Mouse (Mus musculus) hindbrain, embryonic 14.5 days (tissue): ENCODE measurements around the gene Klhl29. TPM values are rescaled to one million over a fixed set of nuclear protein-coding genes. Genes with fewer than 3 reads are reported as not detected.

Experiments
- ATAC-seq: fragments of 200-750 bp; cut with Nextera tagmentation; 2 replicates; pipeline ENCODE4 v1.8.0; 2017; ENCODE audit warnings: moderate number of reproducible peaks, mild to moderate bottlenecking, moderate TSS enrichment, moderate library complexity; ENCODE audit not compliant: low FRiP score
- DNase-seq: peaks from one replicate; pipeline ENCODE4 v3.0.0-alpha.2; 2015; ENCODE audit warnings: low spot score
- H3K27ac ChIP-seq: fragments of 300-500 bp; sonication (generic); 2 replicates; pipeline ENCODE4 v1.5.1; 2014; ENCODE audit warnings: mild to moderate bottlenecking, moderate library complexity
- H3K27me3 ChIP-seq: fragments of 300-500 bp; sonication (generic); 2 replicates; pipeline ENCODE4 v1.6.1; 2014; ENCODE audit warnings: mild to moderate bottlenecking, low read length, mixed read lengths; ENCODE audit not compliant: control insufficient read depth, insufficient read depth
- H3K36me3 ChIP-seq: fragments of 300-500 bp; sonication (generic); replicated peaks from 2 replicates; pipeline ENCODE4 v1.6.1; 2014; ENCODE audit not compliant: control insufficient read depth, insufficient read depth
- H3K4me1 ChIP-seq: fragments of 300-500 bp; sonication (generic); replicated peaks from 2 replicates; pipeline ENCODE4 v1.6.1; 2014; ENCODE audit warnings: antibody characterized with exemption, low read length, mixed read lengths; ENCODE audit not compliant: control insufficient read depth, insufficient read depth
- H3K4me2 ChIP-seq: fragments of 300-500 bp; sonication (generic); replicated peaks from 2 replicates; pipeline ENCODE4 v1.6.1; 2014; ENCODE audit warnings: mild to moderate bottlenecking, moderate library complexity
- H3K4me3 ChIP-seq: fragments of 300-500 bp; sonication (generic); replicated peaks from 2 replicates; pipeline ENCODE4 v1.5.1; 2014; ENCODE audit warnings: mild to moderate bottlenecking, low read length
- H3K9ac ChIP-seq: fragments of 300-500 bp; sonication (generic); 2 replicates; pipeline ENCODE4 v1.6.1; 2014
- H3K9me3 ChIP-seq: fragments of 300-500 bp; sonication (generic); 2 replicates; pipeline ENCODE4 v1.6.1; 2016; ENCODE audit warnings: low read length; ENCODE audit not compliant: control insufficient read depth
- WGBS: fragments of 180-500 bp; shearing (Covaris S2); extraction: QIAGEN DNeasy Blood & Tissue Kit; methylation state at CpG from one replicate; pipeline ENCODE4 v1.1.7; 2014; 5-methylcytosine and 5-hydroxymethylcytosine counted together
- polyA plus RNA-seq: library from polyadenylated mRNA; unstranded; fragments of >200 nt; fragmentation: Nextera tagmentation; extraction: Ambion mirVana; gene quantifications from 2 replicates; pipeline ENCODE4 v1.2.1, GENCODE M21; 2014

Gene Klhl29
- polyA plus RNA-seq, 1 experiment from 2014 or later: 9.2 TPM

DNA sequence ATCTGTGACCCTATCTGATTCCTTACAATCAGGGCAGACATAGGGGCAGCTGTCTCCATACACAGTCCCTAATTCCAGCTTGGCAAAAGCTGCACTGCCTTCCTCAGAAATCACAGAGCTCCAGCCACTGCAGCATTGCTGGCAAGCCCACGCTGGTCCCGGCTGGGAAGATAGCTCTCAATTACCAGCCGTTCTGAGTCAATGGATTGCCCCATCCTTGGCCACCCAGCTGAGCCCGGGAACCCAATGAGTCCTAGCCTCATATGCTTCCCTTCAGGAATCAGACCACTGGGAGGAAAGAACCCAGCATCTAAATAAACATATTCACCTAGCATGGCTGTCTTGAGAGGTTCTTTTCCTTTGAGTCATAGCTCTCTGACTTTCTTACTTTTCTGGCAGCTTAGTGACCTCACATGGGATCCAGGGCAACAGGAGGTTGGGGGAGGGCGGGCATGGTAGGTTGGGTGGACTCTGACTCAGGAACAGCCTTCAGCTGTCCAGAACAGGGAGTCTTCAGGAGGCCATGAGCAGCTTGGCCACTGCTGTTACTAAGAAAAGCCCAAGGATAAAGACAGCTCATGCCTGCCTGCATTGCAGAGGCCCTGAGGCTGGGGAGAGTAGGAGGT is 198.7 kb downstream of the Klhl29 start:
- peaks cover 3% of the 10 kb centered on the region; the same call in 1 of the 2 replicates for H3K4me1 ChIP-seq
- no peak overlapping the region; the same call in 1 of the 2 replicates for H3K27ac ChIP-seq
- H3K27me3 ChIP-seq: no peaks in the 10 kb centered on the region
- no peak for ATAC-seq
- no peak overlapping the region for H3K4me2 ChIP-seq
- no peak overlapping the region for H3K9ac ChIP-seq
- 67% methylated on average over 5 of the region's 5 CpGs for WGBS
- H3K36me3 ChIP-seq: no peaks in the 10 kb centered on the region
- no peak overlapping the region for H3K4me3 ChIP-seq
- no peaks in the 10 kb centered on the region for H3K9me3 ChIP-seq
- DNase-seq: no peak

DNA sequence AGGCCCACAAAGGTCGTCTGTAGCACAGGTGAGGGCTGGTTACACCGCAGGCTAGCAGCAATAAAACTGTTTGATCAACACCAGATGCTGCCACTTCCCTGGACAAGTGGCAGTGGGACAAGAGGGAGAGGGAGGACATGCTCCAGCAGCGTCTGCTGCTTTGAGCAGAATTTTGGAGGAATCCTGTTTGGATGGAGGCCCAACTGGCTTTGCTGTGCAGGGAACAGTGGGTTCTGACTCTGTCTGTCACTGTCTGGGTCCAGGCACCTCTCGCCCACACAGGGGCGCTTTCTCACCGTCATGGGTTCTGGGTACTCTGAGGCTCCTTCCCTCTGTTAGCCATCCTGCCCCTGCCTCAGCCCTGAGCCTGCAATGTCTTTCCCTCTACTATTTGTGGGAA is 209.3 kb downstream of the Klhl29 start:
- DNase-seq (no peak), ATAC-seq (peak; percentile 72; the same call in 1 of the 2 replicates)
- no peak overlapping the region for H3K4me2 ChIP-seq
- no peak overlapping the region for H3K27ac ChIP-seq
- H3K4me1 ChIP-seq: no peaks in the 10 kb centered on the region
- WGBS: 65% methylated on average over 6 of the region's 6 CpGs
- no peaks in the 10 kb centered on the region for H3K36me3 ChIP-seq
- H3K4me3 ChIP-seq: no peak overlapping the region
- H3K9ac ChIP-seq: no peak overlapping the region
- no peaks in the 10 kb centered on the region for H3K9me3 ChIP-seq
- H3K27me3 ChIP-seq: no peaks in the 10 kb centered on the region

DNA sequence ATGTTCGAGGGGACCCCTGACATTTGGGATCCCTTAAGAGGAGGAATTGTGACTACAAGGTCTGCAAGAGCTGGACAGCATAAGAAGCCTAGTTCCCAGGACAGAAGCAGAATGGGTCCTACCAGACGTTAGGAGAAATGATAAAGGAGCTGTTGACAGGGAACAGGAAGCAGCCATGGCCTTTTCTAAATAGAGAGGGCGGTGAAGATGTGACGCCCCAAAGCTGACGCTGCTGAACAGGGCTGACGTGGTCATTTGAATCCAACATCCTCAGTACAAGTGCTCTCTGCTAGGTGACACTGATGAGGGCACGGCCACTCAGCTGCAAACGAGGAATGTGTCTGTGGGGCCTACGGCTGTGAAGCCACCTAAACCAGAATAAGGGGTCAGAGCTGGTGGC is 210.1 kb downstream of the Klhl29 start:
- no peaks in the 10 kb centered on the region for H3K9me3 ChIP-seq
- H3K4me2 ChIP-seq: no peak overlapping the region
- no peaks in the 10 kb centered on the region for H3K4me1 ChIP-seq
- no peak overlapping the region for H3K4me3 ChIP-seq
- no peak overlapping the region for H3K9ac ChIP-seq
- no peak for ATAC-seq
- H3K27me3 ChIP-seq: no peaks in the 10 kb centered on the region
- H3K36me3 ChIP-seq: no peaks in the 10 kb centered on the region
- WGBS: 80% methylated on average over 9 of the region's 9 CpGs
- no peak for DNase-seq
- H3K27ac ChIP-seq: no peak overlapping the region

DNA sequence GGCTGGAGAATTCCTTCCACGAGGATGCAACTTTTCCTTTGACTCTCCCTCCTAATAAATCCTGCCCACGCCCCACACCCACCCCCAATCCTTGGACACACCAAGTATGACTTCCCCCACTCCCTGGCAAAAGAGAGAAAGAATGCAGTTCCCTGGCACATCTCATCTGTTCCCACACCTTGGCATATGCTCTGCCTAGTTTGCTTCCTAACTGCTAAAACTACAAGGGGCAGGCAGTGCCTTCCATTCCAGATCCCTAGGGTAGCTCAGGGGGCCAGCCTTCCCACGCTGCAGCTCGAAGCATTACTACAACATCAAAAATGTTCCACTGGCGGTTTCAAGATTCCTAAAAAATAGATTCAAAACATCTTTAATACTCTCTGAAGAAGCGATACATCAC is 212.8 kb downstream of the Klhl29 start:
- Histone ChIP-seq H3K9me3 (no peaks in the 10 kb centered on the region), H3K9ac (no peak overlapping the region), H3K36me3 (no peaks in the 10 kb centered on the region), H3K27me3 (no peaks in the 10 kb centered on the region), H3K27ac (no peak overlapping the region), H3K4me2 (no peak overlapping the region), H3K4me1 (no peaks in the 10 kb centered on the region), H3K4me3 (no peak overlapping the region)
- DNase-seq (no peak), ATAC-seq (no peak)
- 84% methylated on average over 6 of the region's 6 CpGs for WGBS

DNA sequence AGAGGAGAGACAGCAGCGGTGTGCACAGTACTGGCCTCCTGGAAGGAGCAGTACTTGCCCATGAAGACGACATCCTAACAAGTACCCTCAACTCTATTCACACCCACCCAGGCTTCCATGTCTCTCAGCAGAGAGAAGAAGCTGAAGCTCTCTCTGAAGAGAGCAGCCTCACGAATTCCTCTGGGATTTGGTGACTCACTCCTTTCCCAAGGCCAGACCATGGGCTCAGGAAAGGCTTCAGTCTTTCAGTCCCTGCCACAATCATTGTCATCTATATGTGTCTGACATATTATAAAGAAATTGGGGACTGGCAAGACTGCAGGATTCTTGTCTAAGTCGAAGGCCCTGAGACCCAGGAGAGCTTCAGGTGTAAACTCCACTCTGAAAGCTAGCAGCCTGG is 213.9 kb downstream of the Klhl29 start:
- Histone ChIP-seq H3K27ac (no peak overlapping the region), H3K27me3 (no peaks in the 10 kb centered on the region), H3K4me2 (no peak overlapping the region), H3K9ac (no peak overlapping the region), H3K4me1 (no peaks in the 10 kb centered on the region), H3K9me3 (no peaks in the 10 kb centered on the region), H3K4me3 (no peak overlapping the region), H3K36me3 (no peaks in the 10 kb centered on the region)
- ATAC-seq: no peak
- no peak for DNase-seq
- 90% methylated on average over 4 of the region's 4 CpGs for WGBS

DNA sequence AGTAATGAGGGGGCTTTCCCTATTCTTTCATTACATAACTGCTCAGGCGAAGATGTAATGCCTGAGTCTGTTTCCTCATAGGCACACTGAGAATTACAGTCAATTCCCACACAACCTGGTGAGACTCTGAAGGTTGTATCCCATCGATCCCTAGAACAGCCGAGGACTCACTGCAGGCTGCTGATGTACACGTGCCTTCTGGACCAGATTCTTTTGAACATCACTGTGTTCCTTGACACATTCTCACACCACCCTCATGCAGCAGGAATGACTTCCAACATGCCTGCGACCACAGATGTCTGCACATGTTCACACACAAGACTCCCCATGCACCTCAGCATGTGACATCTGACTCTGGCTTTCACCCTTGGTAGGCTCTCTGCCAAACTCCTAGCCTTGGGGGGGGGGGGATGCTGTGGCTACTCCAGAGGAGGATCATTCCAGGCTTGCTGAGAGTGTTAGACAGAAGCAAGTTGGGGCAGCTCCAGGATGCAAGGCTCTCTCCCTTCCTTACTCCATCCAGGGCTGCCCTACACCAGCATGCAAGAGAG is 217.5 kb downstream of the Klhl29 start:
- H3K36me3 ChIP-seq: no peaks in the 10 kb centered on the region
- no peak for ATAC-seq
- no peaks in the 10 kb centered on the region for H3K9me3 ChIP-seq
- no peak overlapping the region for H3K4me2 ChIP-seq
- no peaks in the 10 kb centered on the region for H3K27me3 ChIP-seq
- no peaks in the 10 kb centered on the region for H3K4me1 ChIP-seq
- 86% methylated on average over 5 of the region's 5 CpGs for WGBS
- no peak overlapping the region for H3K4me3 ChIP-seq
- no peak for DNase-seq
- H3K9ac ChIP-seq: no peak overlapping the region
- no peak overlapping the region for H3K27ac ChIP-seq

DNA sequence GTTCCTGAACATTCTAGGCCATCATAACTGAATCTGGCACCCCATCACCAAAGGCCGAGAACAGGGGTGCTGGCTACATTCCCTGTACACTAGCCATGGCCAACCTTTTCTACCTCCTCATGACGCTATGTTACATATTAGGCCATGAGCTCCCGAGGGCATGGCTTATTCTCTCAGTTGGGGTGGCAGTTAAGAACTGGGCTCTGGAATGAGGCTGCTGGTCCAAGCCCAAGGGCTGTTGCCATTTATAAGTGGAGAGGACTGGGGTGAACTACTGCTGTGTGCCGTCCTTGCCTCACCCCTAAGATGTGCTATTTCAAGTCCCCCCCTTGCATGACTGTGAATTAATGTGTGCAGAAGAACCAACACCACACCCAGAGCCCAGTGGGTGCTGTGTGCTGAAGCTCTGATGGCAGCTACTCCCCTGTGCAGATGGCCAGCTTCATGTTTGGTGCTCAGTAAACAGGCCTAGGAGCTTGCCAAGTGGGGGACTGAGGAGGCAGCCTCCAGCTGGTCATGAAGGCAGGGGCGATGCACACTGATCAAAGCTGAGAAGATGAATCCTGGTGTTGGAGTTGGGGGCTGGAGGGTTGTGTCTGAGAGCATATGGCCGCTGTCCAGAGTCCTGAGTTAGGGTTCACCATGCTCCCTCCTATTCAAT is 218.3 kb downstream of the Klhl29 start:
- Histone ChIP-seq H3K4me3 (no peak overlapping the region), H3K27ac (no peak overlapping the region), H3K36me3 (no peaks in the 10 kb centered on the region), H3K4me1 (no peaks in the 10 kb centered on the region), H3K4me2 (no peak overlapping the region), H3K27me3 (no peaks in the 10 kb centered on the region), H3K9me3 (no peaks in the 10 kb centered on the region), H3K9ac (no peak overlapping the region)
- ATAC-seq (no peak), DNase-seq (no peak)
- 85% methylated on average over 6 of the region's 6 CpGs for WGBS

DNA sequence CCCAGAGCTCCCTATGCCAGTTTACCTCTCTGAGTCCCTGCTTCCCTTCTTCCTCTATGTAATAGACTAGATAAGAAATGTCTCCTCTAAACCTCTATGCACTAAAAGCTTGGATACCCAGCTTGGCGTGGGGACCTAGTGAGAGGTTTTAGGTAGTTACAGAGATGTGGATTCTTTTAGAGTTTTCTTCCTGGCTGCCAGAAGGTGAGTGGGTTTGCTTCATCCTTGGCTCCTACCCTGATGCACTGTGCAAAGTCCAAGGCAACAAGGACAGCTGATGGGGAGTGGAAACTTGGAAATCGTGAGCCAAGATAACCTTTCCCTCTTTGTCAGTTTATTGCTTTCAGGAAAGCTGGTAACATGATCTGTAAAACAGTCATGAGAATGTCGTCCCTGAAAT is 220.3 kb downstream of the Klhl29 start:
- H3K36me3 ChIP-seq: no peaks in the 10 kb centered on the region
- no peaks in the 10 kb centered on the region for H3K9me3 ChIP-seq
- H3K4me2 ChIP-seq: no peak overlapping the region
- 92% methylated on average over 3 of the region's 3 CpGs for WGBS
- no peaks in the 10 kb centered on the region for H3K27me3 ChIP-seq
- ATAC-seq: no peak
- H3K9ac ChIP-seq: no peak overlapping the region
- no peak for DNase-seq
- H3K27ac ChIP-seq: no peak overlapping the region
- no peaks in the 10 kb centered on the region for H3K4me1 ChIP-seq
- H3K4me3 ChIP-seq: no peak overlapping the region

DNA sequence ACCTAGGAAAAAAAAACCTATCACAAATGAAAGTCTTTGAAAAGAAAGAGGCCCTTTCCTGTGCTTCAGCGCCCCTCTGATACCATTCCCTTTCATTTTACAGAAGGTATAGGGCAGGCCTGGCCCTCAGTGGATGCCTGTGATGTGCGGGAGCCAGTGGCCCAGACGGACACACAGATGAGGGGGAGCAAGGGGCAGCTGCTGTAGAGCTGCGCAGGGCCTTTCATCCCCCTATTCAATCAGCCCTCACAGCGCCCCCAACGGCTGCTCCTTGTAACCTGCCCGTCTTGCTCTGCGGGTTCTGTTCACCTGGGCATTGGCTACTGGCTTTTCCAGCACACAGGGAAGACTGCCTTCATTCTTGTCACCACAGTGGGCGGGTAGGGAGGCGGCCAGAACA is 223.6 kb downstream of the Klhl29 start:
- no peak for DNase-seq
- H3K27ac ChIP-seq: no peak overlapping the region

More for the DNA sequence above, 223.6 kb downstream of the Klhl29 start:
- H3K4me1 ChIP-seq: no peaks in the 10 kb centered on the region
- no peak for ATAC-seq
- no peaks in the 10 kb centered on the region for H3K36me3 ChIP-seq
- H3K4me3 ChIP-seq: no peak overlapping the region
- H3K4me2 ChIP-seq: no peak overlapping the region
- WGBS: 22% methylated on average over 10 of the region's 10 CpGs
- H3K9ac ChIP-seq: no peak overlapping the region
- H3K9me3 ChIP-seq: no peaks in the 10 kb centered on the region
- H3K27me3 ChIP-seq: no peaks in the 10 kb centered on the region
